Mouse (Mus musculus) C2C12 (cell line): Measurements from ENCODE around the gene Cst6.

Experiments used
- CTCF ChIP-seq: IDR thresholded peaks from one replicate; pipeline ENCODE4 v1.5.1; 2011; ENCODE audit not compliant: control insufficient read depth, insufficient read depth, insufficient read length
- FOSL1 ChIP-seq: IDR thresholded peaks from one replicate; pipeline ENCODE4 v1.8.0; 2011; ENCODE audit warnings: mild to moderate bottlenecking, low read length; ENCODE audit not compliant: poor library complexity, insufficient read depth, severe bottlenecking
- MYOG ChIP-seq: IDR thresholded peaks from one replicate; pipeline ENCODE4 v1.6.1; 2011; ENCODE audit not compliant: control insufficient read depth, insufficient read length; ENCODE audit errors: extremely low read depth
- USF1 ChIP-seq: IDR thresholded peaks from one replicate; pipeline ENCODE4 v1.6.1; 2011; ENCODE audit warnings: low read depth, mild to moderate bottlenecking, control low read depth, moderate library complexity

- TF ChIP-seq CTCF, result peak; percentile 13
- no peak for TF ChIP-seq FOSL1
- no peak for TF ChIP-seq MYOG
- no peak for TF ChIP-seq USF1
These were observed 560 bp downstream of the Cst6 start for GRCm38 (mm10) chr19:5348526-5349501.
